Mouse (Mus musculus) megakaryocyte, embryonic 14.5 days (primary cell): ENCODE results near the gene Uba1. TPM values are rescaled to one million over a fixed set of nuclear protein-coding genes. Genes with fewer than 3 reads are reported as not detected.
A peak's percentile ranks its signal among the peaks of the same experiment; 100 is the strongest.

Experiments used
- H3K27me3 ChIP-seq: replicated peaks from 2 replicates; pipeline ENCODE3; 2012; ENCODE audit warnings: inconsistent platforms
- H3K36me3 ChIP-seq: replicated peaks from 2 replicates; pipeline ENCODE3; 2012; ENCODE audit warnings: low read length, inconsistent platforms, mixed read lengths
- H3K4me1 ChIP-seq: 2 replicates; pipeline ENCODE4 v1.6.1; 2012; ENCODE audit warnings: inconsistent platforms
- H3K4me3 ChIP-seq: replicated peaks from 2 replicates; pipeline ENCODE3; 2012; ENCODE audit warnings: moderate library complexity, mild to moderate bottlenecking, inconsistent platforms
- H3K9me3 ChIP-seq: 2 replicates; pipeline ENCODE4 v1.6.1; 2012; ENCODE audit warnings: inconsistent platforms
- FLI1 ChIP-seq: IDR thresholded peaks from 2 replicates; pipeline ENCODE4 v1.6.1; 2012; ENCODE audit warnings: low read length, inconsistent platforms, mixed read lengths
- GATA1 ChIP-seq: IDR thresholded peaks from 3 replicates; pipeline ENCODE4 v1.6.1; 2012; ENCODE audit warnings: mixed read lengths, low read length, inconsistent platforms, borderline replicate concordance
- polyA plus RNA-seq: library from polyadenylated mRNA; stranded (reverse); fragments of >175 nt; gene quantifications from 2 replicates; pipeline ENCODE4 v1.2.3, GENCODE M21; 2012; ENCODE audit warnings: low replicate concordance; ENCODE audit not compliant: insufficient read depth

Gene Uba1
- polyA plus RNA-seq, 1 experiment = 202 TPM

DNA sequence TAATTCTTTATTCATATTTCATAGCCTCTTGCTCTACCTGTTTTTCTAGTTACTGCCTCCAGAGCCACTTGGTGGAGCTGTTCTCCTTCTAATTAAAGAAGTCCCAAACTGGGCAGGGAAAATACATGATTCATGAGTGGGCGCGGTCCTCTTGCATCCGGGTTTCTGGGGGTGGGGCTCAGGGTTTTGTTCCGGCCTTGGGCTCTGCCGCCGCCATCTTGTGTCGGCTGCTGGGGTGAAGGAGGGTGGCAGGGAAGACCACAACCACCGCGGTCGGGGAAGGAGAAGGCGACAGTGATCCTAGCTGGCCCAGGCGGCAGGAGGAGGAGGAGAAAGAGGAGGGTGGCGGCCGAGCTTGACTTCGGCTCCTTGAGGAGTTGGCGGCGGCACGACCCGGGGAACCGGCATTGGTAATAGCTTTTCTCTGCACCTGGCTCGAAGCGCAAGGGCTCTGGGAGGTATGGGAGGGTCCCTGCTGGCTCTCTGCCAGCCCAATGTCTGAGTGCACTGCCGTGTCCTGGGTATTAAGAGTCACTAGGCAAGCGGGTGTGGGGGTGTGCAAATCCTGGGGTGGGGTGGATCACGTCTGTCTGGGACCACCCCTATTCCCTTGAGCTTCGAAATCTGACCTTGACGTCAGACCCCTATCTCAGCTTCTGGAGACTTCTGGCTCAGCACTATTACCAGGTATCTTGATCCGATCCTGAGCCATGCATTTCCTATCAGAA, 4.8 kb downstream of the Uba1 start:
- Histone ChIP-seq H3K4me3 (peak overlapping the region; percentile 97), H3K36me3 (peaks cover 20% of the 10 kb centered on the region), H3K4me1 (peaks cover 29% of the 10 kb centered on the region), H3K27me3 (no peaks in the 10 kb centered on the region), H3K9me3 (peaks cover 3% of the 10 kb centered on the region; the same call in 1 of the 2 replicates)
- no peak for TF ChIP-seq FLI1
- no peak for TF ChIP-seq GATA1

DNA sequence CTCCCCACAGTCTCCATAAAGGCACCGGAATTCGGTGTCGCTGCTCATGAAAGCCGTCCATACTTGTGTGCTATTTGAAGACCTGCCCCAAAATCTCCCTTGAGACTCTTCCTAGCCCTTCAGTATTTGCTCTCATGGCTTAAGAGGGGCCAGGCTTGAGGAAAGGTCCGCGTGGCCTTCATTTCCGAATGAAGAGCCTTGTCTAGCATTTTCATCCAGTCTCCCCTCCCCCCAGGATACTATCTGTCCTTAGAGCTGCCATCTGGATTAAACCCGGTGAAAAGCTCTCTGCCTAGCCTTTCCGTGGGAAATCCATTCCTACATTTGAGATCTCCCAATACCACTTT, 5.3 kb downstream of the Uba1 start:
- Histone ChIP-seq H3K36me3 (peaks cover 25% of the 10 kb centered on the region), H3K4me1 (peaks cover 29% of the 10 kb centered on the region)
- TF ChIP-seq FLI1 (no peak), GATA1 (no peak)

GRCm38 (mm10) chrX:20687519-20688067, 29.5 kb downstream of the Uba1 start, which contains the start of gene Cdk16:
TSS of gene Cdk16 (plus strand) at chrX:20687954.
- TF ChIP-seq GATA1 (no peak), FLI1 (no peak)
- H3K4me3 ChIP-seq = peak within 1 kb of the TSS; percentile 94
- H3K36me3 ChIP-seq = peaks cover 40% of the 10 kb centered on the region
- peaks cover 40% of the 10 kb centered on the region for H3K4me1 ChIP-seq
- peaks cover 10% of the 10 kb centered on the region for H3K9me3 ChIP-seq
- H3K27me3 ChIP-seq = no peaks in the 10 kb centered on the region

More for the DNA sequence above, 5.3 kb downstream of the Uba1 start:
- no peaks in the 10 kb centered on the region for H3K27me3 ChIP-seq
- H3K4me3 ChIP-seq = peak overlapping the region; percentile 97
- peaks cover 3% of the 10 kb centered on the region; the same call in 1 of the 2 replicates for H3K9me3 ChIP-seq

- Histone ChIP-seq H3K9me3 (peaks cover 10% of the 10 kb centered on the region), H3K4me1 (peaks cover 45% of the 10 kb centered on the region), H3K36me3 (peaks cover 40% of the 10 kb centered on the region), H3K27me3 (no peaks in the 10 kb centered on the region), H3K4me3 (peak overlapping the region; percentile 94)
- TF ChIP-seq GATA1 = no peak
Observed at GRCm38 (mm10) chrX:20688068-20688547, 30.0 kb downstream of the Uba1 start.

GRCm38 (mm10) chrX:20688615-20689014, 30.5 kb downstream of the Uba1 start:
- TF ChIP-seq FLI1 = no peak
- no peak for TF ChIP-seq GATA1
- peaks cover 10% of the 10 kb centered on the region for H3K9me3 ChIP-seq
- peak overlapping the region; percentile 94 for H3K4me3 ChIP-seq
- H3K4me1 ChIP-seq = peaks cover 46% of the 10 kb centered on the region
- H3K36me3 ChIP-seq = peaks cover 42% of the 10 kb centered on the region
- H3K27me3 ChIP-seq = no peaks in the 10 kb centered on the region

- TF ChIP-seq FLI1 (no peak), GATA1 (no peak)
- Histone ChIP-seq H3K9me3 (peaks cover 10% of the 10 kb centered on the region), H3K4me1 (peaks cover 31% of the 10 kb centered on the region), H3K27me3 (no peaks in the 10 kb centered on the region), H3K4me3 (no peak overlapping the region), H3K36me3 (peaks cover 62% of the 10 kb centered on the region)
Observed at GRCm38 (mm10) chrX:20691566-20691965, 33.4 kb downstream of the Uba1 start.

- H3K27me3 ChIP-seq = no peaks in the 10 kb centered on the region
- peaks cover 30% of the 10 kb centered on the region for H3K4me1 ChIP-seq
- H3K4me3 ChIP-seq = no peak overlapping the region
- peaks cover 10% of the 10 kb centered on the region for H3K9me3 ChIP-seq
- H3K36me3 ChIP-seq = peaks cover 73% of the 10 kb centered on the region
- no peak for TF ChIP-seq GATA1
Observed at GRCm38 (mm10) chrX:20692616-20693015, 34.5 kb downstream of the Uba1 start.

- peaks cover 17% of the 10 kb centered on the region for H3K4me1 ChIP-seq
- H3K9me3 ChIP-seq = no peaks in the 10 kb centered on the region
- H3K4me3 ChIP-seq = no peak overlapping the region
- TF ChIP-seq FLI1 (no peak), GATA1 (no peak)
- H3K36me3 ChIP-seq = peaks cover 92% of the 10 kb centered on the region
- H3K27me3 ChIP-seq = no peaks in the 10 kb centered on the region
Observed at GRCm38 (mm10) chrX:20695842-20696241, 37.7 kb downstream of the Uba1 start.

DNA sequence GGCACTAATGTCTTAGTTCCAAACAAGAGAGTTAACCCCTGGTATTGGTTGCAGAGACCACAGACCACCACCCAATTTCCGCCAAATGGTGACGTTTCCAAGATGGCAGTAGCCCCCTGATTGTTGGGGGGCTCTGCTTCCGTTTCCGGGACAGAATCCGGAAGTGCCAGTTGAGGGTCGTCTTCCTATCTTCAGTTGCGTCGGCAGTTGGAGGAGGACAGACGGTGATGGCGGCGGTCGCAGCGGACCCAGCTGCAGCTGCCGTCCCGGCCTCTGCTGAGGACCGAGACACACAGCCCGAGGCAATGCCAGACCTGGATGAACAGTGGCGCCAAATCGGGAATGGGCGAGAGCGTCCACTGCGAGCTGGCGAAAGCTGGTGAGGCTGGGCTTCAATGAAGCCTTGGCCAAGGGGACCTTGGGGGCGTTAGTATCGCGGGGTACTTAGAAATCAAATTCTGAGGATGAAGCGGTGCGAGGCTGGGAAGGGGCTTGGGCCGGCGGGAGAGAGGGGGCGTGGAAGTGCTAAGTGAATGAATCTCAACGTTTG, 45.7 kb downstream of the Uba1 start, which contains the start of gene Usp11:
TSS of gene Usp11 (plus strand) at position 166 of the 550 bp plus-strand sequence.
- Histone ChIP-seq H3K4me1 (peaks cover 13% of the 10 kb centered on the region; the same call in 1 of the 2 replicates), H3K27me3 (no peaks in the 10 kb centered on the region), H3K36me3 (peaks cover 16% of the 10 kb centered on the region), H3K4me3 (peak within 1 kb of the TSS; percentile 93), H3K9me3 (no peaks in the 10 kb centered on the region)
- TF ChIP-seq FLI1 = no peak
- TF ChIP-seq GATA1 = no peak
